Mouse (Mus musculus) liver, postnatal 0 days (tissue): ENCODE results near the gene Tph1. TPM values are rescaled to one million over a fixed set of nuclear protein-coding genes. Genes with fewer than 3 reads are reported as not detected.
A peak's percentile ranks its signal among the peaks of the same experiment; 100 is the strongest.

Source experiments
- ATAC-seq: fragments of 200-750 bp; cut with Nextera tagmentation; 2 replicates; pipeline ENCODE4 v1.8.0; 2017; ENCODE audit warnings: mild to moderate bottlenecking, moderate library complexity
- DNase-seq: peaks from one replicate; pipeline ENCODE4 v3.0.0-alpha.2; 2016
- H3K27ac ChIP-seq: fragments of 300-500 bp; sonication (generic); 2 replicates; pipeline ENCODE4 v1.5.1; 2014; ENCODE audit warnings: antibody characterized with exemption, moderate library complexity, mild to moderate bottlenecking, low read depth
- H3K27me3 ChIP-seq: fragments of 300-500 bp; sonication (generic); 2 replicates; pipeline ENCODE4 v1.6.1; 2014; ENCODE audit warnings: low read length, control low read depth, mixed read lengths; ENCODE audit not compliant: insufficient read depth
- H3K36me3 ChIP-seq: fragments of 300-500 bp; sonication (generic); replicated peaks from 2 replicates; pipeline ENCODE4 v1.6.1; 2014; ENCODE audit warnings: mild to moderate bottlenecking, control low read depth, low read length, moderate library complexity, mixed read lengths; ENCODE audit not compliant: insufficient read depth
- H3K4me1 ChIP-seq: fragments of 300-500 bp; sonication (generic); 2 replicates; pipeline ENCODE4 v1.6.1; 2014; ENCODE audit warnings: antibody characterized with exemption, mild to moderate bottlenecking, control low read depth; ENCODE audit not compliant: insufficient read depth
- H3K4me2 ChIP-seq: fragments of 300-500 bp; sonication (generic); 2 replicates; pipeline ENCODE4 v1.6.1; 2014; ENCODE audit warnings: low read depth, mild to moderate bottlenecking, low read length, moderate library complexity, mixed read lengths
- H3K4me3 ChIP-seq: fragments of 300-500 bp; sonication (generic); 2 replicates; pipeline ENCODE4 v1.5.1; 2014; ENCODE audit warnings: low read depth, low read length
- H3K9ac ChIP-seq: fragments of 300-500 bp; sonication (generic); replicated peaks from 2 replicates; pipeline ENCODE4 v1.6.1; 2014; ENCODE audit warnings: mild to moderate bottlenecking, moderate library complexity
- H3K9me3 ChIP-seq: fragments of 300-500 bp; sonication (generic); 2 replicates; pipeline ENCODE4 v1.6.1; 2016; ENCODE audit warnings: mild to moderate bottlenecking, control low read depth, low read length, mixed read lengths
- CTCF ChIP-seq: sonication (generic); IDR thresholded peaks from 2 replicates; pipeline ENCODE4 v1.5.1; 2016; ENCODE audit warnings: antibody characterized with exemption, low read depth
- EP300 ChIP-seq: IDR thresholded peaks from 2 replicates; pipeline ENCODE4 v1.6.1; 2016; ENCODE audit warnings: antibody characterized with exemption, low read depth, mild to moderate bottlenecking
- WGBS: fragments of 180-500 bp; shearing (Covaris S2); extraction: QIAGEN DNeasy Blood & Tissue Kit; methylation state at CpG from one replicate; pipeline ENCODE4 v1.1.7; 2014; ENCODE audit not compliant: insufficient replicate concordance; 5-methylcytosine and 5-hydroxymethylcytosine counted together
- polyA plus RNA-seq: library from polyadenylated mRNA; unstranded; fragments of >200 nt; fragmentation: Nextera tagmentation; extraction: Ambion mirVana; gene quantifications from 2 replicates; pipeline ENCODE4 v1.2.1, GENCODE M21; 2015

Gene Tph1
- polyA plus RNA-seq, 1 experiment from 2014 or later, result not detected

DNA sequence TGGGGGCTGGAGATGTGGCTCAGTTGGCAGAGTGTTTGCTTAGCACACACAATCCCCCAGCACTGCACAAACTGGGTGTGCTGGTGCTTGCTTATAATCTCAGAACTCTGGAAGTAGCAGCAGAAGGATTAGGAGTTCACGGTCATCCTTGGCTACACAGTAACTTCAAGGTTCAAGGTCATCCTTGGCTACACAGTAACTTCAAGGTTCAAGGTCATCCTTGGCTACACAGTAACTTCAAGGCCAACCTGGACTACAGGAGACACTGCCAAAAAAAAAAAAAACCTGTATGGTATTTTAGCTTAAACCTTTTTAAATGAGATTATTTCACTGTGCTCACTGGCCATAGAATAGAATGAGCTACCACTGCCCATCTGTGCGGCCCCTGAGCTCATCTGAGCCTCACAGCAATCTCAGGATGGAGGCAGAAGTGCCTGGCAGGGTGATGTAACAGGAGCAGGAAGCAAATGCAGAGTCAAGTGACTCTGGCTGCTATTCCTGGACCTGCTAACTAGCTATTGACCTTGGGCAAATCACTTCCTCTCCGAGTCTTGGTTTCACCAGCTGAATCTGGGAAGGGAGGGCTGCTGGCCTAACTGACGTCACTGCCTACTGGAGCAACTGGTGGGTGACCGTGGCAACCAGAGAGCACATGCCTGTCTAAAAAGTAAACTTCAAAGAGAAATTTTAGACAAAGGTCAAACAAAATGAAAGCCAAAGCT, 56.9 kb downstream of the Tph1 start:
- TF ChIP-seq EP300, result no peak
- no peak for TF ChIP-seq CTCF
- 36% methylated on average over 5 of the region's 5 CpGs for WGBS

DNA sequence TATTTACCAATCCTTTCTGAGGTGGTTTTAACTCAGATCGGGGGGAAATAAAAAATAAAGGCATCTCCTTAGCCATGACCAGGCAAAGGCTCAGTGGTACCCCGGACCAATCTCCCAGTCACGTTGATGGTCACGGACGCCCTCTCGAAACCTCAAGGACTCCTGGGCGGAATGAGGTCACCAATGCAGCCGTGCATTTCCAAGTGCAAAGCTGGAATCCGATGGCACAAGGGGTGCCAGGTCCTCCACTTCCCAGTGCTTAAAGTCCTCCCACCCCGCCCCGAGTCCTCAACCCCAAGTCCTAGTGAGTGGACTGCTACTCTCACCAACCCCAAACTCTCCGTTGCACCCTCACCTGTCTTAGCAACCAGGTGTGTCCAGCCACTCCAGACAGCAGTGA, 58.1 kb downstream of the Tph1 start:
- Histone ChIP-seq H3K9me3 (no peaks in the 10 kb centered on the region), H3K36me3 (peaks cover 4% of the 10 kb centered on the region; the same call in 1 of the 2 replicates), H3K4me3 (no peak overlapping the region), H3K4me2 (no peak overlapping the region), H3K27me3 (no peaks in the 10 kb centered on the region), H3K9ac (no peak overlapping the region), H3K27ac (no peak overlapping the region), H3K4me1 (peaks cover 5% of the 10 kb centered on the region; the same call in 1 of the 2 replicates)
- ATAC-seq (no peak), DNase-seq (no peak)
- WGBS, result 85% methylated on average over 12 of the region's 12 CpGs
- TF ChIP-seq EP300 (no peak), CTCF (no peak)

More for the DNA sequence above, 56.9 kb downstream of the Tph1 start:
- peaks cover 5% of the 10 kb centered on the region; the same call in 1 of the 2 replicates for H3K36me3 ChIP-seq
- ATAC-seq (peak; percentile 70), DNase-seq (peak; percentile 40)
- H3K4me1 ChIP-seq, result peaks cover 5% of the 10 kb centered on the region; the same call in 1 of the 2 replicates
- no peak overlapping the region for H3K27ac ChIP-seq
- no peaks in the 10 kb centered on the region for H3K27me3 ChIP-seq
- no peak overlapping the region for H3K4me2 ChIP-seq
- no peaks in the 10 kb centered on the region for H3K9me3 ChIP-seq
- H3K4me3 ChIP-seq, result no peak overlapping the region
- no peak overlapping the region for H3K9ac ChIP-seq

DNA sequence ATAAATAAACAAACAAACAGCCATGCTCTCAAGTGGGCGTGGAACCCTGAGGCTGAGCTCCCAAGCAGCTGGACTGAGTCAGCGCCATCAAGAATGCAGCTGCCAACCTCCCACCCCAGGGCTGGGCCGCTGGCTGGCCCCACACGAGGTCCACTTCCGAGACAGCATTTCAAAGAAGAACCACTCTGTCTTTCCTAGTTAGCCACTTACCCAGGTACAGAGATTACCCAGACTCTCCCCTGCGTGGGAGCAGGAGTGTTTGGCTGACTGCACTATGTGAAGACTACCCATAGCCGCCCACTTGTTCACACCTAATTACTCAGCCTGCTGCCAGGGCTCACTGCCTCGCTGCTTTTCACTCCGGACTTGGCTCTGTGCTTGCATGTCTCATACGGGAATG, 59.2 kb downstream of the Tph1 start:
- Histone ChIP-seq H3K36me3 (peaks cover 4% of the 10 kb centered on the region; the same call in 1 of the 2 replicates), H3K4me3 (no peak overlapping the region), H3K9ac (no peak overlapping the region), H3K4me1 (peaks cover 5% of the 10 kb centered on the region; the same call in 1 of the 2 replicates), H3K4me2 (no peak overlapping the region), H3K27ac (no peak overlapping the region), H3K27me3 (no peaks in the 10 kb centered on the region), H3K9me3 (no peaks in the 10 kb centered on the region)
- no peak for ATAC-seq
- TF ChIP-seq CTCF, result no peak
- no peak for TF ChIP-seq EP300
- 85% methylated on average over 10 of the region's 10 CpGs for WGBS
- no peak for DNase-seq

DNA sequence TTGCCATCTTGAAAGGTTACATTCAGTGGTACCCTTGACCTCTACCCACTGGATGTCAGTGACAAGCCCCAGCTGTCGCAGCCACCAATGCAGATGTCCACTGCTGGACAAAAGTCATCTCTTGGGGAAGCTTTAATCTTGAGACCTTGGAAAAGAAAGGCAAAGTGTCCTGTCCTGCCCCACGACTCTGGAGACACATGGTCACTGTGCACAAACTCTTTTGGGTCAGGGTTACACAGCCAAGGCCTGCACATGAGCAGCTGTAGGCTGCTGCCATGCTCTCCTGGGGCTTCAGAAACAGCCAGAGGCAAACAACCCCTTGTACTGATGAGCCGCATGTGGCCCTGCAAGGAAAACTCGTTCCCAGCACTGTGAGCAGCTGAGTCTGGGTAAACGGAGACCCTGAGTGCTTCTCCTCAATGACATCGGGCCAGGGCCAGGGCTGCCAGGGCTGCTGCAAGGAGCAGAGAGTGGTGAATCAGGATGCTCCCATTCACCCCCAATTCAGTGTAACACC, 59.9 kb downstream of the Tph1 start:
- Histone ChIP-seq H3K36me3 (peaks cover 4% of the 10 kb centered on the region; the same call in 1 of the 2 replicates), H3K27me3 (no peaks in the 10 kb centered on the region), H3K4me1 (peaks cover 5% of the 10 kb centered on the region; the same call in 1 of the 2 replicates), H3K27ac (no peak overlapping the region), H3K4me2 (no peak overlapping the region), H3K4me3 (no peak overlapping the region), H3K9ac (no peak overlapping the region), H3K9me3 (no peaks in the 10 kb centered on the region)
- 76% methylated on average over 6 of the region's 6 CpGs for WGBS
- no peak for ATAC-seq
- DNase-seq, result no peak
- TF ChIP-seq EP300 (no peak), CTCF (no peak)

DNA sequence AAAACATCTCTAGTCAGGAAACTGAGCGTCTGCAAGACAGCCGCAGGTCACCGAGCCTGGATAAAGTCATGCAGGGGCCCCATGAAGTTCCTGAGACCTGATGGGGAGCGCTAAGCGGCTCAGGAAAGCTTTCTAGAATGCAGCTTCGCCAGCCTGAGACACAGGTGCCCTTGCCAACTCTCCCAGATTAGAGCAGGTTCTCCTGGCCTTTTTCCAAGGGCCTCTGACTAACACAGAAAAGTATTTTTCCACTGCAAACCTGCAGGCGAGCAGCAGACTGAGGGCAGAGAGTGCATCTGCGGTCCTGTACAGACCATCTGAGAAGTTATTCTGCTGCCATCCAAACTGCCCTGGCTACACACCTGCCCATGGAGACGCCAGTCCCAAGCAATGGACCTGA, 60.4 kb downstream of the Tph1 start:
- DNase-seq, result no peak
- no peaks in the 10 kb centered on the region for H3K9me3 ChIP-seq
- H3K4me3 ChIP-seq, result no peak overlapping the region
- no peaks in the 10 kb centered on the region for H3K27me3 ChIP-seq
- H3K9ac ChIP-seq, result no peak overlapping the region
- no peak overlapping the region for H3K4me2 ChIP-seq
- H3K4me1 ChIP-seq, result peaks cover 5% of the 10 kb centered on the region; the same call in 1 of the 2 replicates
- ATAC-seq, result no peak
- peaks cover 4% of the 10 kb centered on the region; the same call in 1 of the 2 replicates for H3K36me3 ChIP-seq
- TF ChIP-seq EP300 (no peak), CTCF (no peak)
- no peak overlapping the region for H3K27ac ChIP-seq
- 87% methylated on average over 9 of the region's 9 CpGs for WGBS

DNA sequence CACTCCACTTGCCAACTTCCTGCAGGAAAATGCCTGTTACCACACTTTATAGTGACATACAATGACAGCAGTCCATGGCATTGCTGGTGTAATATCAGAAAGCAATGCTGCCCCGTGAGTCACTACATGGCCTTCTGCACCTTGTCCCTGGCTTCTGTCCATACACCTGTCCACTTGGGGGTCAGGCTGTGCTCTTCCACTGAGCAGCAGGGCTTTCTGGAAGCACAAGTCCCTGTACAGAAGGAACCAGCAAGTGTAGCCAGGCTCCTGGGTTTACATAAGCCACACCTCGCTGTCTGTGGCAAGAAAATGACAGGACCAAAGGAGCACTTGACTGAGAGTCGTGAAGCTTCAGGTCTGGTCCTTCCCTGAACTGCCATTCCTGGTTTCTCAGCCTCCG, 63.0 kb downstream of the Tph1 start:
- H3K27me3 ChIP-seq, result no peaks in the 10 kb centered on the region
- H3K36me3 ChIP-seq, result peaks cover 4% of the 10 kb centered on the region; the same call in 1 of the 2 replicates
- no peak overlapping the region for H3K4me2 ChIP-seq
- no peak for ATAC-seq
- TF ChIP-seq CTCF (no peak), EP300 (no peak)
- no peaks in the 10 kb centered on the region for H3K4me1 ChIP-seq
- H3K9me3 ChIP-seq, result no peaks in the 10 kb centered on the region
- H3K4me3 ChIP-seq, result no peak overlapping the region
- no peak overlapping the region for H3K27ac ChIP-seq
- no peak for DNase-seq
- WGBS, result 86% methylated on average over 4 of the region's 4 CpGs
- H3K9ac ChIP-seq, result no peak overlapping the region
